Mouse (Mus musculus) layer of hippocampus, postnatal 25 days (tissue): ENCODE measurements at regions not wholly inside any gene's neighbourhood (a gene's known extent, or its start where the extent isn't known, plus 50 kb on each side); places are given as distances from the start of the nearest gene placed in this dataset.

Experiments
- DNase-seq, 2 experiments: peaks; one replicate each; pipeline ENCODE4 v3.0.0; 2022; ENCODE audit warnings: mixed read lengths in 2 of 2, low spot score in 1 of 2; ENCODE audit errors: extremely low spot score in 1 of 2

DNA sequence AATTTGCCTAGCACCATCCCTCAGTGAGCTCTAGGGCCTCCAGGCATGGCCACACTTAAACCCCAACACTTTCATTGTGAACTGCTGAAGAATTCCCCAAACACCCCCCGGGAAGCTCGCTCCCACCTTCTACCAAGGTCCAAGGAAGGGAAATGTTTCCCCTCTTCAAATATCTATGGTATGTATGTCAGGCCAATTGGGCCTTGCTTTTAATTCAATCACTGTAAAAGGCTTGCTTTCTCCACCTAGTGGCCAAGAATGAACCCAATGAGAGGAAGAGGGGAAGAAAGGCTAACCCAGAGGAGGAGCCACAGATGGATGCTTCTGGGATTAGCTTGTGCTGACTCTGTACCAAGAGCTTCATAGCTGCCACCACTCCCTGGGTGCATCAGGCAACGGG is 336.3 kb upstream of the Tgfbr2 start:
- DNase-seq: no peak

- DNase-seq: no peak
Observed at GRCm38 (mm10) chr9:116507756-116508155, 332.6 kb upstream of the Tgfbr2 start.

GRCm38 (mm10) chr9:116502831-116503230 is 327.7 kb upstream of the Tgfbr2 start:
- peak; percentile 28 to 46 for DNase-seq

GRCm38 (mm10) chr9:116500951-116501350 is 325.8 kb upstream of the Tgfbr2 start:
- DNase-seq: no peak

DNA sequence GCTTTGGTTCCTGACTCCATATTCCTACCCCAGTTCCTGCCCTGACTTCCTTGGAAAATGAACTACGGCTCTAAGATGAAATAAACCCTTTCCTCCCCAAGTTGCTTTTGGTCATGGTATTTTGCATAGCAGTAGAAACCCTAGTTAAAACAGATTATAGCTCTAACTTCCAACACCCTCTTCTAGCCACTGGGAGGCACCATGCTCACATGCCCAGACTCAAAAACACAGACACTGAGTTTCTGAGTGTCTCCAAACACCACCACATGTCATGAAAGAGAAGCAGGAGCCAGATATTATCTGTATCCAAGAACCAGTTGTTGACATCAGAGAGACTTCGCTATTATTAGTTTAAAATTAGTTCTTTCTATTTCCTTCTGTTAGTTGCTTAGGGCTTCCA is 316.1 kb upstream of the Tgfbr2 start:
- no peak for DNase-seq

DNA sequence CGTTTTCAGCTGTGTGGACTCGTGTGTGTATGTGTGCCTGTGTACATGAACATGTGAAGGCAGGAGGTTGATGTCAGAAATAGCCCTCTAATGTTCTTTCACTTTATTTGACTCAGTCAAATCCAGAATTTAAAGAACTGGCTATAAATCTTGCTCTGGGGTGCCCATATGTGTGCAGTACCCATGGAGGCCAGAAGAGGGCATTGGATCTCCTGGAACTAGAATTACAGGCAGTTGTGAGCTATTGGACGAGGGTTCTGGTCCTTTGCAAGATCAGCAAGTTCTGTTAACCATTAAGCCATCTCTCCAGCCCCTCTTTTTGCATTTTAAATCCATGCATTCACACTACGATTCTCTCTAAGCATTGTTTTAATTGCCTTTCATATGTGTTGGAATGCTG is 314.6 kb upstream of the Tgfbr2 start:
- peak in 1 of 2 experiments; percentile 44 for DNase-seq

- DNase-seq: no peak
Observed at GRCm38 (mm10) chr9:116489273-116489672, 314.1 kb upstream of the Tgfbr2 start.

GRCm38 (mm10) chr9:116477309-116477708 is 302.1 kb upstream of the Tgfbr2 start:
- DNase-seq: no peak

DNA sequence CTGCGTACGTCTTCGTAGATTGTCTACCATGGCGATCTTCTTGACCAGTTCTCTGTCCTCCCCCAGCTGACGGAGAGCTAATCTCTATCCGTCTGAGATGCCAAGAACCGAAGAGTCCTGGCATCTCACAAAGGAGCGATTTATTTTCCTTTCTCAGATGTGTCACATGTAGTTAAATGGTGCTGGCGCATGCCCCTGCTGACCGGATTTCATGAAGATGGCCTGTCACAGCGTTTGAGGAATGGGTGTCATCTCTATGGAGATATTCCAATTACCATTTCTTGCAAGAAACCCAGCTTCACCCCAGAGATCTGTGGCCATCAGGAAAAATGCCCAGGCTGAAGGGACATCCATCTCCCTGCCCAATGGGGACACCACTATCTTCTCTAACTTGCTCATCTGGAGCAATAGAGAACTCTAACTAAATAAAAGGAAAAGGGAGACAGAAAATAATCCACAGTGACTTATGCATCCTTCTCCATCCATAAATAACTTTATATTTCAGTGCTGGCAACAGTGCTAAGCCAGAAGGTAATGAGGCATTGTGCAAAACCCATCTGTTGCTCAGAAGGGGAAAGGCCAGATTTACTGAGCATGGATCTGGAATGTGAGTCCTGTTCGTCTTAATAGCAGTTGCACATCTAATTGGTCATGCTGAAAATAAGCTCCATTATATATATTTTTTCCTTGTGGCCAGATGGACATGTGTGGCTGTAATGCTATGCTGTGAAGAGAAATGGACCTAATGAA is 300.2 kb upstream of the Tgfbr2 start:
- no peak for DNase-seq

- no peak for DNase-seq
Observed at GRCm38 (mm10) chr9:116472855-116473254, 297.7 kb upstream of the Tgfbr2 start.

DNA sequence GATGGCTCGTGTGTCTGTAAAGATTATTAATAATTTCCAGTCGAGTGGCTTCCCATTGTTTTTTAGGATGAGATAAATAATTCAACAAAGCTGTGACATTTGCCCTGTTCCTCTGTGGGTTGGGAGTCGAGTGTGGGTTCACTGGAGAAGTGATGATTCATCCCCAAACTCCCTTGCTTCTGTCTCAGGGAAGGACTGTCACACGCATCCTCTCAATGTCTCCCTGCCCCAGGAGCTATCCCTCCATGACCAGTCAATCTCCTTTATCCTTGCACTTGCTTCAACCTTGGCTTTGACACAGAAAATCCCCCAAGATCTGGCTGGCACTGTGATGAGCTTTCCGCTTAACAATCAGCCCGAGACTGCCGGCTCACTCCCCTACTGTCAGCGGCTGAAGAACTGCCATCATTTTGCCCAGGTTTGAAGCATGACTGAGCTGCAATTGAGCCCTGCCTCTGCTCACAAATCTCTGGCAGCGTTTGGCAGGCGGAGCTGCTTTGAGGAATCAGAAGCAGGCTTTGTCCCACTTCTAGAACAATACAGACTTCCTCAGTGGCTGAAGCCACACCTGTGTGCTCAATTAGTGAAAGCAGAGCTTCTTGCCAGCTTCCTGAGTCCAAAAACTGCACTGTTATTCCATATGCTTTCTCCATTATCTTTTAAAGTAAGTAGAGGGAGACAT is 293.6 kb upstream of the Tgfbr2 start:
- DNase-seq: no peak

GRCm38 (mm10) chr9:116466336-116466735 is 291.2 kb upstream of the Tgfbr2 start:
- no peak for DNase-seq

GRCm38 (mm10) chr9:116464626-116465025 is 289.5 kb upstream of the Tgfbr2 start:
- no peak for DNase-seq

DNA sequence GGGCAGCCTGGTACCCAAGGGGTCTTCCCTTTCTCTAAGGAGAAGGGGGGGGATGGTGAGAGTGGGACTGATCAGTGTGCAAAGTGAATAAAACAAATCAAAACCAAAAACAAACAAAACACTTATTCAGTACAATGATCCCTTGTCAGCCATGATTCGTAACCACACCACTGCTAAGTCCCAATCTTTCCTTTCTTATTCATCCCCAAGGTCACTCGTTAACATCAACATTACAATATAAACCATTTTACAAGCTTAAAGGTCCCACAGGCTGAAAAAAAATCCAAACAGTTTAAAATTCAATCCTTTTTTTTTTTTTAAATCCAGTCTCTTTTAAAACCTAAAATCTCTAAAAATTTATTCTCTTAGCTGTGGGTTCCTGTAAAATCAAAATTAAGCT is 287.1 kb upstream of the Tgfbr2 start:
- no peak for DNase-seq

DNA sequence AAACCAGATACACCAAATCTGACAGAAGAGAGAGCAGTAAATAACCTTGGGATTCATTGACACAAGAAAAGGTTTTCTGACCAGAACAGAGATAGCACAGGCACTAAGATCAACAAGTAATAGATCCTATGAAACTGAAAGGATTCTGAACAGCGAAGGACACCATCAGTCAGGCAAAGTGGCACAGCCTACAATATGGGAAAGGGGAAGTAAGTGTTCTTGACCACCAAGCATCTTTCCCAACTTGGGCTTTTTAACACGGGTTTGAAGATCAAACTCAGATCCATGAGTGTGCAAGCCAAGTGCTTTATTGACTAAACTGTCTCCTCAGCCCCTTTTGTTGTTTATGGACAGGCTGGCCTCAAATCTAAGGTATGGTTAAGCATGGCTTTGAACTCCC is 284.9 kb upstream of the Tgfbr2 start:
- no peak for DNase-seq

DNA sequence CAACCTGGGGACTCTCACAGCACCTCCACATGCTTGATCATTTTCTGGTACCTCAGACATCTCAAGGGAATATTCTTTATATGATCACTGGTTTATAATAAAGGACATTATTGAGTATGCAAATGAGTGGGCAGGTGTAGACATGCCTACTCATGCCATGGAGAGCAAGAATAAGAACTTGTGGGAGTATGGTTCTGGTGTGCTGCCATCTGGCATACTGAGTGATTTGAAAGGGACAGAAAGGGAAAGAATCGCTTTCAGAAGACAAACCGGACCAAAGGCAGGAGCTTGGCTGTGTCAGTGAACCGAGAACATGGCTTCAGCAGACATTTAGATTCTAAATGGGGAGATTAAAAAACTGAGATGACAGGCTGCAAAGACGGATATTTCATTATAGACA is 276.9 kb upstream of the Tgfbr2 start:
- DNase-seq: no peak

GRCm38 (mm10) chr9:116450829-116451228 is 275.7 kb upstream of the Tgfbr2 start:
- DNase-seq: no peak

- no peak for DNase-seq
Observed at GRCm38 (mm10) chr9:116447734-116448133, 272.6 kb upstream of the Tgfbr2 start.

- no peak for DNase-seq
Observed at GRCm38 (mm10) chr9:116438580-116438979, 263.4 kb upstream of the Tgfbr2 start.

GRCm38 (mm10) chr9:116434414-116434813 is 259.3 kb upstream of the Tgfbr2 start:
- no peak for DNase-seq

DNA sequence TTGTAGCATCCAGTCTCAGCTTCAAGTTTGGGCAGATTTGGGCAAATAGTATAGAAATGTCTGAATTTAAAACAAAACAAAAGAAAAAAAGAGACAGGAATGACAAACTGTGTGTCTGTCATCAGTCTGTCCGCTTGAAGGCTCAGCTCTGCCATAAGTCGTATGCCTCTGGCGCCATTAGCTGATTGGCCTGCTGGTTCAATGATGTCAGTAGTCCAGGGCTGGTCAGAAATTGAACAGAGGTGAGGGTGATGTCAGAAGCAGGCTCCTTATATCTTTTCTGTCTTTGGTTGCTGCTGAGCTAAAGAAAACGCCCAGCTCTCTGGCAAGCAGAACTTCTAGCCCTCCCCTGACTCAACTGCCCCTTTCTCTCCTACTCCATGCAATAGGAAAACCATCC is 253.9 kb upstream of the Tgfbr2 start:
- no peak for DNase-seq

GRCm38 (mm10) chr9:116428475-116428874 is 253.3 kb upstream of the Tgfbr2 start:
- no peak for DNase-seq
